Mouse (Mus musculus): ENCODE measurements around the gene Rab13.
A peak's percentile ranks its signal among the peaks of the same experiment; 100 is the strongest.
"Not testable (repeated sequence)": the region's sequence is repeated elsewhere in the genome, so short reads cannot be mapped to it uniquely, and the experiment has no call there.

The Rab13 gene

GRCm38 (mm10) chr3:90231075-90231474 is 17.6 kb downstream of the Rab13 start:
- no peak for DNase-seq

DNA sequence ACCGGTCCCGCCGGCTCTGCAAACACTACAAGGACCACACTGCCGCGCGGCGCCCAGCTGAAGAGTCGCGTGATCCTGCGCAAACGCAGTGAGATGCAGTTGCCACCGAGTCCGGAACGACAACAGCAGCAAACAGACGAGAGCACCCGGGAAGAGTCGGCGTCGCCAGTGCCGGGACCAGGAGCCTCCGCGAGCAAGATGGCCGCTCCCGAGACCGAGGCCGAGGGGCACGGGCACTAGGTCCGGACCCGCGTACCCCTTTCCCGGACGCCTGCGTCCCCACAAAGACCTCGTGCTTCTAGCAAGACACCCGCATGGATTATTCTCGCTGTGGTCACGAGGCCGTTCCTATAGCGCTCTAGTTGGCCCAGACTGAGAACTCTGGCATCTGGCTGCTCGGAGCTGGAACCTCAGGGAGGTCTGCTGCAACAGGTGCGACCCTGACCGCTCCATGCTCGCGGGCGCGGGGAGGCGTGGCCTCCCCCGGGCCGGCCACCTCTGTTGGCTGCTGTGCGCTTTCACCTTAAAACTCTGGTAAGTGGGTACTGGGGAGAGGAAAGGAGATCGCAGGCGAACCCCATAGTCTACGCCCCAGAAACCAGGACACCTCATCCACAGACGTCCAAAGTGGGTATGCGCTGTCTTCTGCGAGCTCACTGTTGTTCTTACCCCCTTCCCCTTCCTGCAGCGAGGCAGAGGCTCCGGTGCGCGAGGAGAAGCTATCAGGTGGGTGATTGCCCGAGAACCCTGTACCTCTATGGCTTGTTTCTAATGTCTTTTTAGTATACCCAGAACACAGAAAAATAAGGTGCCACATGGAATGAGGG is 18.2 kb downstream of the Rab13 start, which contains the start of gene Jtb:
TSS of gene Jtb (plus strand) at position 91 of the 827 bp plus-strand sequence.
- peak; percentile 92 for DNase-seq

DNA sequence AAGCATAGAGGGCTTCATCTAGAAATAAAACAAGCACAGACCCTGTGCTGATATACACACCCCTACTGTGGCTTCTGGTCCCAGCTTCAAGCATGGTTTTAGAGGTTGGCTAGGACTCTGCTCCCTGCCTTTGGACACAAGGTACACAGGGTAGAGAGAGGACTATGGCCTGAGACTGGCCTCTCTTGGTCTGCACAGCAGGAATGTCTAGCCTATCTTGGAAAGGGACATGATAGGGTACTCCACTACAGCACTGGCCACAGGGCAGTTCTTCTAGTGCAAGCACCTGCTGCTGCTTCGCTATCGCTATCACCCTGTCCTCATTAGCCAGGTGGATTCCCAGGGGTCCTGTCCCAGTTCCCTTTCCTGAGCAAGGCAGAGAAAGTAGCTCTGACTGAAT is 27.8 kb downstream of the Rab13 start:
- DNase-seq: no peak

DNA sequence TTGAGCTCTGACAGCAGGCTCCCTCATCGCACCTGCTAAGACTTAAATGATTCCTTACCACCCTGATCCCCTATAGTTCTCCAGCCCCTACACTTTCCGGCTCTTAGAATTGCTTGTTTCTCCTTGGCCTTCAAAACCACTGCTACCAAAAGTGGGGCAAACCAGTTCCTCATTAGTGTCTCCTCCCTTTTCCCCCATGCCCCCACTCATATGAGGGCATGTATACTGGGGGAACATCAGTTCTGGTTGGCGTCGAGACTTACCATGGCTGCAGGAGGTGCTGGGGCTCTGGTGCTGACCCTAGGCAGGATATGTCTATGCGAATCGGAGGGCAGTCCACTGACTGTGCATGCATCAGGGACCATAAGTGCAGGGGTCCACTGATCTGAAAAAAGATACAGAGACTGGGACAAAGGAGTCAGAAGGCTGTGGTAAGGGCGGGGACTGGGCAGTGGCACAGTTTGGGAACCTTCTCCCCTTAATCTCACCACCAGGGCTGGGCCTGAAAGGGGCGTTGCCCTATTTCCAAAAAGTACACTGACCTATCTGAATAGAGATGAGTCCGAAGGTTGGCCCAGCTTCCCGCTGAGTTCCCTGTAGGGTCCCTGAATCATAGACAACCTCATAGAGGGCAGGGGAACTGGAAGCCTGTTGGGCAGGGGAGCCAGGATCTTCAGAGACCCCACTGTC is 28.3 kb downstream of the Rab13 start:
- no peak for DNase-seq

GRCm38 (mm10) chr3:90242984-90243775 is 29.7 kb downstream of the Rab13 start, which contains the start of gene Creb3l4:
Gene Creb3l4, minus strand, starts transcription at chr3:90243512.
- no peak for DNase-seq

- DNase-seq: no peak
Measured at GRCm38 (mm10) chr3:90245406-90245805, 31.9 kb downstream of the Rab13 start.

DNA sequence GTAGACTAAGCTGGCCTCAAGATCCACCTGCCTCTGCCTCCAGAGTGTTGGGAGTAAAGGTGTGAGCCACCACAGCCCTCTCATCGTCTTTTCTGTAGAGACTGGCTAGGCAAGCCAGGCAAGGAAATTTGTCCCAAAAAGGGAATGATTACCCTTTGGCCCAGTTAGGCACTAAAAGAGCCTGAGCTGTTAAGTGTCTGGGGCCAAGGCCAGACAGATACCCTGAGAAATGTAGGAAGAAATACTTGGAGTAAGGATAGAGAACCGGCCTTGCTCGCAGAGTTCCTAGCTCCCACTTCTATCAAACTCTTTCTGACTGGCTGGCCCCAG is 34.1 kb downstream of the Rab13 start:
- no peak for DNase-seq

DNA sequence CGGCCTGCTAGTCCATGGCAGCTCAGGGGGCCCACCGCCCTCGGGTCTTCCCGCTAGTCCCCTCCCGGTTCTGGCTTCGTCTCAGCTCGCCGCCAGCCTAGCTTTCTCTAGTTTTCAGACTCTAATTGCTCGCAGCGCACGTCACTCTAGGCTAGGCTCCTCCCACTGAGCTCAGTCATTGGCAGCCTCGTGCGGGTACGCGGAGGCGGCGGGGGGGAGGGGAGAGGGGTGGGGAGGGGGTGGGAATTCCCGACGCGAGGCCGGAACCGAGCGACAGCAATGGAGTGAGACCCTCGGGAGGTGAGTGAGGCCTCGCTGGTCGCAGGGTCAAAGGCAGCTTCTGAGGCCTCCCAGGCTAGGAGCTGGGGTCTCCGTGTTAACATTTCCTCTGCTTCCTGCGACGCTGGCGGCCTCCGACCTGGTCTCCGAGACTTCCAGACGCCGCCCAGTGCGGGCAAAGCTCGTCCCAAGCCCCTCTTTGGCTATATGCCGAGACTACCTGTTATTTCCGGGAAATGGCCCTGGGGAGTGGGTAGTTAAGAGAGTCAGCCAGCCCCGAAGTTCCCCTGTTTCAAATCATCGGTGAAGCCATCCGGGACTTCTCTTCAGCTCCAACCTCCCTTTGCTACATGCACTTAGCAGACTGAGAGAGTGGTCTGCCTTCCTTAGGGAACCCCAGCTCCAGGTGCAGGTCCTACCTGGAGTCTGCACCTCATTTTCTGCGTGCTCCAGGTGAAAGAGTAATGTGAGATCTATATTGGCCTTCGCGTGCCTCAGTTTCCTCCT is 34.7 kb downstream of the Rab13 start, which contains the start of gene Slc39a1:
TSS of gene Slc39a1 (plus strand) at position 213 of the 786 bp plus-strand sequence.
- DNase-seq: peak; percentile 91

DNA sequence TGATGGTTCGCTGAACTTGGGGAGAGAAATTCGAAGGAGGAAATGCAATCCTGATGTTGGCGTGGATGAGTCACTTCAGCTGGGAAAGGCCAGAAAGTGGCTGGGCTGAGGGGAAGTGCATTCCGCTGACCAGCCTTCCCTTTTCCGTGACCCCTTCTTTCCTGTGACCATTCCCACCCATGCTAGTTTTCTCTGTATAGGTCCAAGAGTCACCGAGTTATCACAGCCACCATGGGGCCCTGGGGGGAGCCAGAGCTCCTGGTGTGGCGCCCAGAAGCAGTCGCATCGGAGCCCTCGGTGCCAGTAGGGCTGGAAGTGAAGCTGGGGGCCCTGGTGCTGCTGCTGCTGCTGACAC is 35.2 kb downstream of the Rab13 start:
- DNase-seq: peak; percentile 57

- no peak for DNase-seq
Measured at GRCm38 (mm10) chr3:90250791-90251190, 37.3 kb downstream of the Rab13 start.

DNA sequence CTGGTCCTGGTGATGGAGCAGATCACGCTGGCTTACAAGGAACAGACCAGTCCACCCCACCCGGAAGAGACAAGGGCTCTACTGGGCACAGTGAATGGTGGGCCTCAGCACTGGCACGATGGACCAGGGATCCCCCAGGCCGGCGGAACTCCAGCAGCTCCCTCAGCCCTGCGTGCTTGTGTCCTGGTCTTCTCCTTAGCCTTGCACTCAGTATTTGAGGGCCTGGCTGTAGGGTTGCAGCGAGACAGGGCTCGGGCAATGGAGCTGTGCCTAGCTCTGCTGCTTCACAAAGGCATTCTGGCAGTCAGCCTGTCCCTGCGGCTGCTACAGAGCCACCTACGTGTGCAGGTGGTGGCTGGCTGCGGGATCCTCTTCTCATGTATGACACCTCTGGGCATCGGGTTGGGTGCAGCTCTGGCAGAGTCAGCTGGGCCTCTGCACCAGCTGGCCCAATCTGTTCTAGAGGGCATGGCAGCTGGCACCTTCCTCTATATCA is 38.3 kb downstream of the Rab13 start:
- DNase-seq: not testable (repeated sequence)

GRCm38 (mm10) chr3:90252659-90253058 is 39.2 kb downstream of the Rab13 start:
- DNase-seq: not testable (repeated sequence)

DNA sequence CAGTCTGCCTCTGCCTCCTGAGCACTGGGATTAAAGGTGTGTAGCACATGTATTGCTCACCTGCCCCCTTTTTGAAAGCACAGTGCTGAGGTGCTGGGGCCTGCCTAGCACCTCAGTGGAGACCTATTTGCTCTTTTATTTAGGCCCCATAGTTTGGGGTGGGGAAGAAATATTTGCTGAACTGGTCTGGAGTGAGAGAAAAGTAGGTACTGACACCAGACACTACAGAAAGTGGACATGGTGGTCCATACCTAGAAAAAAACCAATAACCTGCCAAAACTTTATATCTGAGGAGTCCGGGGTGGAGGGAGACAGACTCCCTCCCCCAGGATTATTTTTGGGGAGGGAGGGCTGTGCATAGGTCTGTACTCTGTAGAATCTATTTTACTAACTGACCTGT is 39.7 kb downstream of the Rab13 start:
- not testable (repeated sequence) for DNase-seq

GRCm38 (mm10) chr3:90253653-90254418 is 40.3 kb downstream of the Rab13 start, which contains the start of gene Crtc2:
Gene Crtc2, plus strand, starts transcription at chr3:90254163.
- DNase-seq: peak; percentile 92

DNA sequence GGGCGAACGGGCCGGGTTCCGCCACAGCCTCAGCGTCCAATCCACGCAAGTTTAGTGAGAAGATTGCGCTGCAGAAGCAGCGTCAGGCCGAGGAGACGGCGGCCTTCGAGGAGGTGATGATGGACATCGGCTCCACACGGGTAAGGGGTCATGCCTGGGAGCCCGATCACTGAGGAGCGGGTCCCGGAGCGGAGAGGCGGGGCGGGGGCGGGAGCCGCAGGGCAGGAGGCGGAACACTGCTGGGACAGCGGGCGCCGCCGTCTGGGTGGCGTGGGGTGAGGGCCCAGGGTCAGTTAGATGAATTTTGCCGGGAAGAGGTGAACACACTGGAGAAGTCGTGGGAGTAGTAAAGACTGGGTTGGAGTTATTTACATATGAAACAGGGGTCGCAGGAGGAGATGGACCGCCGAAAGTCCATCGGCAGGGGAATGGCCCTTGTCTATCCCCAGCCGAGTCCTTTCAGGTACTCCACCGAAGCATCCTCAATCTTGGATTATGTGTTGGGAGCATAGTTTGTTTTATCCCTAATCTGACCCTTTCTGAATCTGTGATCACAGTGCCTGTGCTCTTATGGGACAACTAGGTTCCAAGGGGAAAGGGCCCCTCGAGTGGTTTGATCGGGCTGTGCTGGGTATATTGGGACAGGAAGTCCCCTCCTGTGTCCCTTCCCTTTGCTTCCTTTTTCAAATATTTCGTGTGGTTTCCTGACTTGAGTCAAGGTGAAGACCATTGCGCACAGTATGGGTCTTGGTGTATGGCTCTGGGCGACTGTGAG is 41.1 kb downstream of the Rab13 start:
- no peak for DNase-seq

DNA sequence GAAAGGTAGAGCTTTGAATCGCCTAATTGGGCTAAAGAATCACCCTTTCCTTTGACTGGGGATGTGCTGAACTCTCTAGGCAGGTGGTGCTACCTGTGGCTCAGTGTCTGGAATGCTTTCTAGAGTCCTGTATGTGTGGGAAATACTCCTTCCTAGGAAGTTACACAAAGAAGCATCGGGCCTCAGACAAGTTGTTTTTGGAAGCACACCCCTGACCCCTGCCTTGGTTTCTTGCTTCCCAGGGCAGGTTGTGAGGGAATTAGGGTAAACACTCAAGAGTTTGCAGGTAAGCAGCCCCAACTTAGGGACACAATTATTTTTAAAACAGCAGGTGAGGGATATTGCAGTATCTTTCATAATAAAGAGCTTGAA is 41.7 kb downstream of the Rab13 start:
- no peak for DNase-seq

- no peak for DNase-seq
Measured at GRCm38 (mm10) chr3:90255784-90256353, 42.4 kb downstream of the Rab13 start.

DNA sequence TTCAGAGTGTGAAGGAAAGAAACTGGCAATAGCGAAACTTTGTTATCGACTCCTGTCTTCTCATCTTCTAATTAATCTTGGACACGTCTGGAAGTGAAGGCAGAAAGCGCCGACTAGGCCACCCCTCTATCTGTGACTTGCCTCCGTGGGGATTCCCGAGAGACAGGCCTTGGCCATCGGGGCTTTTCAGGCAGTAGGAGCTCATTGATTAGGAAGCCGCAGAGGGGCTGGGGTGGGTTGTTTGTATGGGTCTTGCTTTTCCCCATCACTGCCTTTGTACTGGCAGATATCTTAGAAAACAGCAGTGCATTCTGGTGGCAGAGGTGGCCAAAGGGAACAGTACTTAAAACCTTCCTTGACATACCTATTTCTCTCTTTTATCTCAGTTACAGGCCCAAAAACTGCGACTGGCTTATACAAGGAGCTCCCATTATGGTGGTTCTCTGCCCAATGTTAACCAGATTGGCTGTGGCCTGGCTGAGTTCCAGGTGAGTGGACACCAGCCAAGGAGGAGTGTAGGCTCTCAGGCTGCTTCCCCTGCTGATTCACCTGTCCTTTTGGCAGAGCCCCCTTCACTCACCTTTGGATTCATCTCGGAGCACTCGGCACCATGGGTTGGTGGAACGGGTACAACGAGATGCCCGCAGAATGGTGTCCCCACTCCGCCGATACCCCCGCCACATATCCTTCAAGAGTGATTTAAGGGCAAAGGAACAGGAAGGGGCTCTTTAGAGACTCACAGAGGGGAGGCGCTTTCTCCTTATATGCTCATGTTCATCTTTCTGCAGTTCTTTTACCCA is 43.4 kb downstream of the Rab13 start:
- no peak for DNase-seq

DNA sequence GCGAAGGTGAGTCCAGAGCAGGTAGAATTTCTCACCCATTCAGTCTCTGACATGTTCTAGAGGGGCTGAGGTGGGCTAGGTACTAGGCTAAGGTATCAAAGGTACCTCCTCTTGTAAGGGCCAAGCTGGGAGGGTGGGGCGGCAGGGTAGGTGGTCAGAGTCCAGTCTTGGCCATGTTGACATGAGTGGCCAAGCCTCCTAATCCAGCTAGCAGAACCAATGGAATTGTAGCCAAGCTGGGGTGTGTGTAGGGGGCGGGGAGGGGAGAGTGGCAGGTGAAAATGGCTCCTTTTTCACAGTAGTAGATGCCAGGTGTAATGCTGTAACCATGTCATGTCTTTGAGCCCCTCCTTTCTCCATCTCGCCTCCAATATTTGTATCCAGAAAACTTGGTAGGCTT is 45.0 kb downstream of the Rab13 start:
- no peak for DNase-seq
